Mouse (Mus musculus) layer of hippocampus, adult 9-11 months (tissue): ENCODE measurements around the gene Ppfibp1.
A peak's percentile ranks its signal among the peaks of the same experiment; 100 is the strongest.

Source experiments
- DNase-seq: peaks from one replicate; pipeline ENCODE4 v3.0.0; 2022

The Ppfibp1 gene

GRCm38 (mm10) chr6:146917396-146917795 lies 29.1 kb downstream of the Ppfibp1 start:
- DNase-seq: no peak

- no peak for DNase-seq
Observed at GRCm38 (mm10) chr6:146918341-146918740, 30.1 kb downstream of the Ppfibp1 start.

- DNase-seq: no peak
Observed at GRCm38 (mm10) chr6:146926415-146926980, 38.2 kb downstream of the Ppfibp1 start.

- DNase-seq: no peak
Observed at GRCm38 (mm10) chr6:146928108-146928507, 39.8 kb downstream of the Ppfibp1 start.

- DNase-seq: no peak
Observed at GRCm38 (mm10) chr6:146929031-146929430, 40.7 kb downstream of the Ppfibp1 start.

GRCm38 (mm10) chr6:146933123-146933522 lies 44.8 kb downstream of the Ppfibp1 start:
- DNase-seq: no peak

- no peak for DNase-seq
Observed at GRCm38 (mm10) chr6:146935957-146936356, 47.7 kb downstream of the Ppfibp1 start.

- no peak for DNase-seq
Observed at GRCm38 (mm10) chr6:146939026-146939425, 50.7 kb downstream of the Ppfibp1 start.

- DNase-seq: no peak
Observed at GRCm38 (mm10) chr6:146941505-146942275, 53.4 kb downstream of the Ppfibp1 start.

- no peak for DNase-seq
Observed at GRCm38 (mm10) chr6:146944009-146944408, 55.7 kb downstream of the Ppfibp1 start.

GRCm38 (mm10) chr6:146944830-146945229 lies 56.5 kb downstream of the Ppfibp1 start:
- no peak for DNase-seq

GRCm38 (mm10) chr6:146946327-146947029 lies 58.2 kb downstream of the Ppfibp1 start:
- DNase-seq: no peak

- no peak for DNase-seq
Observed at GRCm38 (mm10) chr6:146947186-146947585, 58.9 kb downstream of the Ppfibp1 start.

GRCm38 (mm10) chr6:146949682-146950453 lies 61.6 kb downstream of the Ppfibp1 start:
- DNase-seq: no peak

GRCm38 (mm10) chr6:146950454-146950832 lies 62.2 kb downstream of the Ppfibp1 start:
- no peak for DNase-seq

GRCm38 (mm10) chr6:146954258-146954657 lies 66.0 kb downstream of the Ppfibp1 start, which contains the start of gene 1700034J05Rik:
TSS of gene 1700034J05Rik (minus strand) at chr6:146954422.
- no peak for DNase-seq

GRCm38 (mm10) chr6:146955475-146955874 lies 67.2 kb downstream of the Ppfibp1 start:
- DNase-seq: no peak

- DNase-seq: no peak
Observed at GRCm38 (mm10) chr6:146955896-146956295, 67.6 kb downstream of the Ppfibp1 start.

GRCm38 (mm10) chr6:146956961-146957360 lies 68.7 kb downstream of the Ppfibp1 start:
- no peak for DNase-seq

GRCm38 (mm10) chr6:146958694-146959093 lies 70.4 kb downstream of the Ppfibp1 start:
- DNase-seq: no peak

GRCm38 (mm10) chr6:146959908-146960680 lies 71.8 kb downstream of the Ppfibp1 start:
- DNase-seq: no peak

- peak; percentile 20 for DNase-seq
Observed at GRCm38 (mm10) chr6:146960956-146961355, 72.7 kb downstream of the Ppfibp1 start.
